Mouse (Mus musculus): Measurements from ENCODE around the gene Kat2a. TPM values are rescaled to one million over a fixed set of nuclear protein-coding genes. Genes with fewer than 3 reads are reported as not detected.

Kat2a gene
- polyA plus RNA-seq, 1 experiment from 2014 or later = 53.1 TPM

Other genes starting within 250 kb of the Kat2a start
- gene Klhl11, start 239.7 kb downstream of the Kat2a start, polyA plus RNA-seq (2015; fragmentation: Nextera tagmentation; extraction: Ambion mirVana) = 13.5 and 14.0 TPM in 2 replicates
- gene Acly, start 184.5 kb downstream of the Kat2a start, polyA plus RNA-seq (2015; fragmentation: Nextera tagmentation; extraction: Ambion mirVana) = 230 and 237 TPM in 2 replicates
- 1.1 and 2.1 TPM in 2 replicates for gene Ttc25, start 166.9 kb downstream of the Kat2a start, polyA plus RNA-seq (2015; fragmentation: Nextera tagmentation; extraction: Ambion mirVana)
- 23.4 and 26.9 TPM in 2 replicates for gene Cnp, start 137.6 kb downstream of the Kat2a start, polyA plus RNA-seq (2015; fragmentation: Nextera tagmentation; extraction: Ambion mirVana)
- gene Nkiras2, start 93.2 kb downstream of the Kat2a start, polyA plus RNA-seq (2015; fragmentation: Nextera tagmentation; extraction: Ambion mirVana) = 90.5 and 91.3 TPM in 2 replicates
- 294 and 295 TPM in 2 replicates for gene Dnajc7, start 92.3 kb downstream of the Kat2a start, polyA plus RNA-seq (2015; fragmentation: Nextera tagmentation; extraction: Ambion mirVana)
- 0.23 and 0.31 TPM in 2 replicates for gene Zfp385c, start 20.0 kb downstream of the Kat2a start, polyA plus RNA-seq (2015; fragmentation: Nextera tagmentation; extraction: Ambion mirVana)
- gene Dhx58, start 8.2 kb downstream of the Kat2a start, polyA plus RNA-seq (2015; fragmentation: Nextera tagmentation; extraction: Ambion mirVana) = 1.4 and 2.4 TPM in 2 replicates
- gene Hspb9, start 1.4 kb upstream of the Kat2a start, polyA plus RNA-seq (2015; fragmentation: Nextera tagmentation; extraction: Ambion mirVana) = 0.24 and 0.41 TPM in 2 replicates
- 30.3 and 31.6 TPM in 2 replicates for gene Rab5c, start 25.8 kb upstream of the Kat2a start, polyA plus RNA-seq (2015; fragmentation: Nextera tagmentation; extraction: Ambion mirVana)
- gene Kcnh4, start 47.5 kb upstream of the Kat2a start, polyA plus RNA-seq (2015; fragmentation: Nextera tagmentation; extraction: Ambion mirVana) = 4.6 TPM in 2 replicates
- gene Hcrt, start 50.5 kb upstream of the Kat2a start, polyA plus RNA-seq (2015; fragmentation: Nextera tagmentation; extraction: Ambion mirVana) = 1.0 and 1.1 TPM in 2 replicates
- gene Ghdc, start 58.5 kb upstream of the Kat2a start, polyA plus RNA-seq (2015; fragmentation: Nextera tagmentation; extraction: Ambion mirVana) = 2.8 and 3.0 TPM in 2 replicates
- 11.4 and 13.3 TPM in 2 replicates for gene Stat5b, start 138.3 kb upstream of the Kat2a start, polyA plus RNA-seq (2015; fragmentation: Nextera tagmentation; extraction: Ambion mirVana)
- 0.71 and 1.0 TPM in 2 replicates for gene Stat5a, start 146.9 kb upstream of the Kat2a start, polyA plus RNA-seq (2015; fragmentation: Nextera tagmentation; extraction: Ambion mirVana)
- gene Stat3, start 227.1 kb upstream of the Kat2a start, polyA plus RNA-seq (2015; fragmentation: Nextera tagmentation; extraction: Ambion mirVana) = 31.1 and 32.3 TPM in 2 replicates